Mouse (Mus musculus): ENCODE results near the gene Lrmda.
A peak's percentile ranks its signal among the peaks of the same experiment; 100 is the strongest.

Gene Lrmda

GRCm38 (mm10) chr14:22509747-22510530 is 490.4 kb downstream of the Lrmda start:
- no peak for DNase-seq (ENCODE audit: low read depth)

DNA sequence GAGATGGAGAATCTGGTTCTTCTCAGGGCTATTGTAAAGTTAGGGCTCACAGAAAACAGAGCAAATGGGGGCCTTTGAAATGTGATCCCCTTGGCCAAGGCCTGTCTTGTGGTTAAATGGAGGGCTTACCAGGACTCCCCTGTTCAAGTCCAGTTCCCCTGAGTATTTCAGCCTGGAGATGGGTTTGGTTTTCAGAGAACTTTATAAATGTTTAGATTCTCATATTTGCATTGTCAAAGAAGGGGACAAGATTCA is 490.9 kb downstream of the Lrmda start:
- DNase-seq (ENCODE audit: low read depth): no peak

DNA sequence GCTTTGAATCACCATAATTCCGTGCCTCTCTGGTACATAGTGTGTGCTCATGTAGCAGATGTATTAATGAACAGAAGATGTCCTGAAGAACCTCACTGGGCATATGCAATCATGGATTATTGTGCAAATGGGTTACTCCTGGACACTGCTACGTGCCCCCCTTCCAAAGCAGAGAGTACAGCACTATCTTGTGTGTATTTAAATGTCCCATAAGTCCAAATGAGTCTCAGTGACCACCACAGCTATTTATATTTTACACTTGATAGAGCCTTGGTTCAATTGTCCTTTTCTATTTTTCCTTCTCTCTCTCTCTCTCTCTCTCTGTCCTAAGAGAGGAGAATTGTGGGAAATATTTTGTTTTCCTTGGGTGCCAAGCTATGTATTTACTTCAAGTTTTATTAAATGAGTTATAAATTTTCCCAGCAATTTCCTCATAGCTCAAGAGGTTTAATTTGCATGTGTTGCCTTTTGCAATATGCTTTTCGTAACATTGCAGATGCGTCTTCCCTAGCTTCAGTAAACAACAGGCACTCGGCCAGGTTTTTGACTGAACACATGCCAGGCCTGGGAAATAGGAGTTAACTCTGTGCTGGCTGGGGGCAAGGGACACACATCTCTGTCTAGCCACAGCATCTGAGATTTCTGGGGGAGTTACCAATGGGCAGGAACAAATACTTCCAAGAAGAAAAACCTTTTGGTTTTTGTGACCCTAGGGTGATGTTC is 495.0 kb downstream of the Lrmda start:
- peak; percentile 36 for DNase-seq (ENCODE audit: low read depth)

DNA sequence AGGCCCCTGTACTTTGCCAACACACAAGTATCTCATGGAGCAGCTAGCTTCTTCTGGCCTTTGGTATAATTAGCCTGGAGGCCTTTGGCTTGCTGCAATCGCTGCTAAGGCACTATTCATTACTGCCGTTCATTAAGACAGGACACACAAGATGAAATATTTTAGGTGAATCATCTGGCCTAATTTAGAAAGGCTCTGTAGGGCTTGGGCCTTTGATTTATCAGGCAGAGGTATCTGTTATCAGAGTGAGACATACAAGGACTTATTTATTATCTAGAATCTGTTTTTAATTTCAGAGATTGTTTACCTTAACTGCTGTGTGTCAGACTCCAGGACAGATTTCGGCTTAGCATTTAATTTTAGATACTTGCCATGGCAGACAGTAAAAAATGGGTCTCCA is 511.2 kb downstream of the Lrmda start:
- no peak for DNase-seq (ENCODE audit: low read depth)

- DNase-seq (ENCODE audit: low read depth): no peak
Measured at GRCm38 (mm10) chr14:22533501-22533900, 514.0 kb downstream of the Lrmda start.

DNA sequence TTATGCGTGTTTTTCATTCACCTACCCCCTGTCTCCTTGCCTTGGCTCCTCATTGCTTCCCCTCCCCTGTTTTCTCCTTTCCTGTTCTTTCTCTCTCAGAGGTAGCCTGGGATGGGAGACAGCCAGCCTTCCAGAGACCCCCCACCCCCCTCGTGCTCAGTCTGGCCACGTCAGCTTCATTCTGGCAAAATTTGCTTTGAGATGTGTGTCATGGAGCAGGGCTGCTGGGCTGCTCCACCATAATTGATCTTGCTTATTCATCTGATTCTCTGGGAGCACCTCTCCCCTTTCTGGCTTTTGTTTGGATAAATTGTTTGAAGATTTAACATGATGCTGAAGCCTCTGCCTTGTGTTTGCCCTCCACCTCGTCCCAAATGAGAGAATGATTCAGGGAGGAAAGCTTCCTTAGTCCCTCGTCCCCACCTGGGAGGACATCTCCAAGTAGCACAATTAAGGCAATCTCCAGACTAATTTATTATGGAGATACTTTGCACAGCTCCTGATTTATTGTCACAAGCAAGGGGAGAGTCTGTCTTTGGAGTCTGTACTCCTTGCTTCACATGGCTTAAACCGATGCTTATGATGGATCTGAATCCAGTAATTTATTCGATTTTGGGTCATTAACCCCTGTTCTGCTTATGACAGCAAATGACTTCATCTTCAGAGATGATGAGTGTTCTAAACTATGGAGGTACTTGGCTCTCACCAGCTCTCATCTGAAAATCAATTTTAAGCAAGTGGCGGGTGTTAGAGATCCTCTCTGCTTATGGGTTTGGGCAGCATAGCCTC is 526.6 kb downstream of the Lrmda start:
- no peak for DNase-seq (ENCODE audit: low read depth)

DNA sequence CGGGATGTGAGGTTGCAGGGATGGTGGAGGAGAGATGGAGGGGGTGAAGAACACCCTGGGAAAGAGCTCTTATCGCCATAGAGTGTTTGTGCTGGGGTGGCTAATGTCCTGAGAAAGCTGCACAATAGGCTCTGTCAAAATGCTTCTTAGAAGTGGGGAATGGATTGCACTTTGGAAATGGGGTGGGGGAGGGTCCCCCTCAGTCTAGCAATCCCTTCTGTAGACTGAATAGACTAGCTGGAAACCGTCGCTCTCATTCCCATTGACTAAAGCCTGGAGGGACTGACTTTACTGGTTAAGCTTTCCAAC is 527.1 kb downstream of the Lrmda start:
- no peak for DNase-seq (ENCODE audit: low read depth)

- no peak for DNase-seq (ENCODE audit: low read depth)
Measured at GRCm38 (mm10) chr14:22548286-22548685, 528.8 kb downstream of the Lrmda start.

GRCm38 (mm10) chr14:22549166-22549565 is 529.7 kb downstream of the Lrmda start:
- no peak for DNase-seq (ENCODE audit: low read depth)

DNA sequence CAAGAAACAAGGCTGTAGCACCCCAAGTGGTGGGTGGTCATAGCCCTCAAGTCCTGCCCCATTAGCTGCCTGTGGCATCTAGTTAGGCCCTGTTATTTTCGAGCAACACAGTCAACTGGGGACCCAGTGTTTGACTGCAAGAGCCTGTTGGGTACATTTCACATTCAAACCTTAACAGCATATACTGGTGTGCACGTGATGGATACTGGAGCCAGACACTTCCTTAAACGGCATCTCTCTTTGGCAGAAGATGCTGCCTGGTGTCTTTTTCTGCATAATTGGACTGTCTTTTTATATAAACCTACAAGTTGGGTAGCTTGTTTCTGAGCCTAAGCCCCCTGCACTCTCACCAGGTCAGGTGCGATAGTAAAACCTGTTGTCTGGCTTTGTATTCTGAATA is 532.8 kb downstream of the Lrmda start:
- DNase-seq (ENCODE audit: low read depth): no peak

GRCm38 (mm10) chr14:22552841-22553240 is 533.3 kb downstream of the Lrmda start:
- DNase-seq (ENCODE audit: low read depth): no peak

DNA sequence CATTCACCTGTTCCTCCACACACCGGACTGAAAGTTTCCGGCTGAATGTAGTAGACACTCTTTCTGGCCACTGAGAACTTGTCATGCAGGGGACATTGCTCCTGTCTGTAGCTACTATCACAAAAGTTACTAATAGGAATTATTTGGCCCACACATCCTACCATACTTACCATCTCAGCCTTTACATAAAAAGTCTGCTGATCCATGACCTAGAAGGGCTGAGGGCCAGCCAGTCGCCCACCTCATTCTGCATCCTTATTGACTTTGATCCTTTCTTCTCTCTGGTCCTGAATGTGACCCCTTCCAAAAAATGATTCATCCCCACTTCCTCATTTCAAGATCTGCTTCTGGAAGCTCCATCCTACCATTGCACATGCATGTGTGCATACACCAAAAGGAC is 534.2 kb downstream of the Lrmda start:
- DNase-seq (ENCODE audit: low read depth): no peak

GRCm38 (mm10) chr14:22572486-22572885 is 553.0 kb downstream of the Lrmda start:
- DNase-seq (ENCODE audit: low read depth): no peak

DNA sequence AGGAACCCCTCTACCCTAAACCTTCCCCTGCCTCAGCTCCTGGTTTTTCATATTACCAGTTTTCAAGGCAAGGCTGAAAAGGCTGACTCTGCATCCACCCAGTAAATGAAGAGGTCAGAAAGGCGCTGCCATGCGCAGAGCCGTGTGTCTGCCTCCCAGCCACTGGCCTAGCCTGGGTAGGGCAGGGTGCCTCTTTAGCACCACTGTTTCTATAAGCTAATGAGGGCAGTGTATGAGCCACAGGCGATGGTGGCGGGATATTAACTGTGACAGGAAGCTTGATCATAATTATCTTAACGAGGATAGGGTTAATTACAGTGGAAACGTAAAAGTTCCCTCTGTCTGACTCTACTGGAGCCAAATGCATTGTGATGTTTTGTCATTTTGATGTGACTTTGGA is 554.1 kb downstream of the Lrmda start:
- no peak for DNase-seq (ENCODE audit: low read depth)

DNA sequence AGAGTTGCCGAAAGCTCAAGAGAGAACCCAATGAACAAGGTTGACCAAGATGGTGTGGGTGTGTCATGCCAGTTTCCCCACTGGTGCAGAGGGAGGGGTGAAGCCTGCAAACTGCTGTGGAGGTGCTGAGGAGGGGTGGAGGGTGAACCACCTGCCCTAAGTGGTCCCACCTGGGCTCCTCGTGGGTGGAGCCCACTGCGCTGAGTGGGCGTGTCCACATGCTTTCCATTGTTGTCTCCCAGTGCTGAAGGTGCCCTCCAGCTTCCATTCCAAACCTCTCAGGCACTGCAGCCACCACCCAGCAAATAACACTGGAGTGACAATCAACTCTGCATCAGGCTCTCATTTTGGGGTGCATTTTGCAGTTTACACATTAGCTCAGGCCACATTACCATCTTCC is 554.5 kb downstream of the Lrmda start:
- DNase-seq (ENCODE audit: low read depth): no peak

- DNase-seq (ENCODE audit: low read depth): peak; percentile 7
Measured at GRCm38 (mm10) chr14:22576441-22576840, 556.9 kb downstream of the Lrmda start.

DNA sequence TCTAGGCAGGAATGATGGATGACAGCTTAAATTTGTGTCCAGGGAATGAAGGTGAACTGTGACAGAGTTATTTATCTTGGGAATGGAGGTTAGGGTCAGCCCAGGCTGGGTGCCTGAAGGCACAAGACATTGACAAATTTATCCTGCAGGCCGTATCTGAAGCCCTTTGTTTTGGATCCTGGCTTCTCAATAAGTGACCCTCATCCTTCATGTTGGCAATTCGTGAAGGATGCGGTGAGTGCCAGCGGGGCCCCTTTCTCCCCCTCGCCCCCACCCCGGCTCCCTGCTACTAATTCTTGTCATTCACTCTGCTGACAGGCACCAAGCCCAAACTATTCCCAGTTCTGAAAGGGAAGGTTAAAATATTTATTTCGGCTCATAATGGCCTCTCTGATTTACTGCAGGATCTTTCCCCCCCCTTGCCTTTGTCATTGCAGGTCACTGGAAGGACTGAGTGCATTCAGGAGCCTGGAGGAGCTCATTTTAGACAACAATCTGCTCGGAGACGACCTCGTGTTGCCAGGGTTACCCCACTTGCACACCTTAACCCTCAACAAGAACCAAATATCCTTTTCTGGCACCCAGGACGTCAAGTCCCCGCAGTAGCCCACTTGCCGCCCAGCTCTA is 558.0 kb downstream of the Lrmda start:
- peak; percentile 82 for DNase-seq (ENCODE audit: low read depth)

GRCm38 (mm10) chr14:22578224-22578623 is 558.7 kb downstream of the Lrmda start:
- DNase-seq (ENCODE audit: low read depth): peak; percentile 93

DNA sequence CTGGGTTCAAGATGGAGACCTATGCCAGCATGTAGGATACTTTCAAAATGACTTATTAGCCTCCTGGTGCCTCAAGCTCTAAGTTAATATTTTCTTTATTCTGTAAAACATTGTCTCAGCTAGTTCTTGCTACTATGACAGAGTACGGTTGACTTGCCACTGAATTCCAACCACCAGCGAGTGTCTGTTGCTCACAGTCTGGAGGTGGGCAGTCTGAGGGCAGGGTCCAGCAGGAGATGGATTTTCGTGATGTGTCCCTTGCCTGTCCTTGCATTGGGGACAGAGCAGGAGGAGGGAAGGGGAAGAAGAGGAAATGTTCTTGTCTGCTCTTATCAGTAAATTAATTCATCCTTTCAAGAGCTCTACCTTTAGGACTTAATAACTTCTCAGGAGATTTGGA is 559.5 kb downstream of the Lrmda start:
- no peak for DNase-seq (ENCODE audit: low read depth)

DNA sequence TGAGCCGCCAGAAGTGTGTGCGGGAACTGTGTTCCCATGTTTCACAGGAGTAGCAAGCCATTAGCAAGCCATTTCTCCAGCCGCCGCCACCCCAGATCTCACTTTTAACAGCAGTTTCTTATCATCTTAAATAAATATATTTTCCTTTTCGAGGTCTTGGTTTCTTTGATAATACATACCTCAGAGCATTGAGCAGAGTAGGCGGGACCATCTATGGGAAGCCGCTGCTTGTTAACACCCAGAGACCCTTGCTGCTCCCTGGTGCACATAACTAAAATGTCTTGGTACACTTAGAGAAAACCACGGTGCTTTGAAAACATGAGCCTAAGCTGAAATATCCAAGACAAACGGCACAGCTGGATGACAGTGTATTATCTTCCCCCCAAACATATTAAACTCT is 562.6 kb downstream of the Lrmda start:
- DNase-seq (ENCODE audit: low read depth): no peak

DNA sequence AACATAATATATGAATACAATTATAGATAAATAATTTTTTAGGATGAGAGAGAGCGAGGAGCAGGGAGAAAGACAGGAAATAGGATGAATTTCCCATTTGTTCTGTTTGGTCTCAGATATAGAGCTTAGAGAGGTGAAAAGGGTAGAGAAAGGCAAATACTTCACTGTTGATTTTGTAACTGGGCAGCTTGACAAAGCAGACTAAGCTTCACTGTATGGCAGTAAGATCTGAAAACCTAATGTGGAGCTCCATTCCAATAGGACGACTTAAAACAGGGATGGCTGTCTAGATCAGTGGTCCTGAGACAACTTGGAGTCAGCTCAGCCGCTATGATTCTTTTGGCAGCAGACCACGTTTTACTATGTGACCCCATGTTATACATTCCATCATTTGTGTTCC is 566.8 kb downstream of the Lrmda start:
- DNase-seq (ENCODE audit: low read depth): peak; percentile 44

- peak; percentile 60 for DNase-seq (ENCODE audit: low read depth)
Measured at GRCm38 (mm10) chr14:22586796-22587195, 567.3 kb downstream of the Lrmda start.
